Mouse (Mus musculus) brain, embryonic 14.5 days (tissue): ENCODE results near the gene Hyal3.

ENCODE experiments used
- CTCF ChIP-seq: fragments of 200-500 bp; IDR thresholded peaks from 2 replicates; pipeline ENCODE4 v1.5.1; 2012; ENCODE audit warnings: inconsistent platforms, mild to moderate bottlenecking, moderate library complexity, borderline replicate concordance; ENCODE audit not compliant: insufficient read depth, insufficient read length; ENCODE audit errors: extremely low read depth
- POLR2A ChIP-seq: fragments of 200-500 bp; IDR thresholded peaks from 2 replicates; pipeline ENCODE4 v1.6.1; 2012; ENCODE audit warnings: mild to moderate bottlenecking, inconsistent platforms, borderline replicate concordance; ENCODE audit not compliant: poor library complexity, insufficient read depth, insufficient read length, severe bottlenecking; ENCODE audit errors: extremely low read depth

- TF ChIP-seq POLR2A: no peak
- TF ChIP-seq CTCF: no peak
These were observed 50.8 kb downstream of the Hyal3 start for GRCm38 (mm10) chr9:107631311-107631826.
